Comparison of ENCODE assay signal across 22 mouse cellular contexts in the genomic region with DNA sequence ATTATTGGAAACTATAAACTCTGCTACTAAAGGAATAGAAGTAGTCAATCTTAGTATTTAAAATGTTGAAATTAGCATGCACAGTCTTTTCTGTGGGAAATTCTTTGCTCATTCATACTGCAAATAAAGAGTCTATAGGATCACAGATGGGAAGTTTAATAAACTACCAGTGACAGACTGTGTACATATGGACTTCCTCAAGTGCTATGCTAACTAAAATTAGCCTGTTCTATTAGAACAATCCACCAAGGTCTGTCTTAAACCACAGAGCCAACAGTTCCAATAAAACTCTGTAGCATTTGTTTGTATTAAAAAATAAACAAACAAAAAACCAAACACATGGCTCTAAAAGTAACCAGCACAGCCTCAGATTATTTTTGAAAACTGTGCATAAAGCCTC.
DNase-seq lines count a peak whose midpoint lies in the region; ATAC-seq and TF ChIP-seq lines count a peak whose summit lies in the region.
"Had no signal": no experiment of that assay in that cellular context is flagged by ENCODE, and none has a peak within 500 bp of the region (broad histone marks: within the 10 kb centered on the region; RNA-seq: fewer than 3 reads in every experiment).

No protein-coding gene starts in this region.

- no peaks in the 10 kb centered on the region for H3K9me3 ChIP-seq in kidney, postnatal 0 days (replicated peaks; ENCODE audit: low read length)
- no peaks in the 10 kb centered on the region for H3K9me3 ChIP-seq in lung, embryonic 15.5 days
- no peaks in the 10 kb centered on the region for H3K9me3 ChIP-seq in stomach, embryonic 16.5 days (replicated peaks; ENCODE audit: control insufficient read depth, low read length)
- H3K9me3 ChIP-seq in stomach, postnatal 0 days (ENCODE audit: control insufficient read depth, low read length), result no peaks in the 10 kb centered on the region
- H3K9me3 ChIP-seq: embryonic facial prominence, embryonic 13.5 days; embryonic facial prominence, embryonic 15.5 days; forebrain, embryonic 10.5 days; forebrain, embryonic 12.5 days had no signal

- no peaks in the 10 kb centered on the region for H3K36me3 ChIP-seq in kidney, postnatal 0 days (ENCODE audit: insufficient read depth, low read length)
- no peaks in the 10 kb centered on the region for H3K36me3 ChIP-seq in lung, embryonic 15.5 days
- H3K36me3 ChIP-seq in stomach, embryonic 16.5 days (ENCODE audit: control insufficient read depth, insufficient read depth, low read length), result no peaks in the 10 kb centered on the region
- no peaks in the 10 kb centered on the region for H3K36me3 ChIP-seq in stomach, postnatal 0 days (ENCODE audit: control insufficient read depth, insufficient read depth, low read length)
- H3K36me3 ChIP-seq: embryonic facial prominence, embryonic 13.5 days; embryonic facial prominence, embryonic 15.5 days; forebrain, embryonic 10.5 days; forebrain, embryonic 12.5 days had no signal

- H3K27me3 ChIP-seq in kidney, postnatal 0 days (ENCODE audit: insufficient read depth, low read length), result no peaks in the 10 kb centered on the region
- peaks cover 5% of the 10 kb centered on the region; the same call in 1 of the 2 replicates for H3K27me3 ChIP-seq in lung, embryonic 15.5 days
- no peaks in the 10 kb centered on the region; the same call in 1 of the 2 replicates for H3K27me3 ChIP-seq in stomach, embryonic 16.5 days (ENCODE audit: control insufficient read depth, insufficient read depth, low read length)
- H3K27me3 ChIP-seq in stomach, postnatal 0 days (ENCODE audit: control insufficient read depth, insufficient read depth, low read length), result no peaks in the 10 kb centered on the region

- H3K9ac ChIP-seq in kidney, postnatal 0 days (ENCODE audit: low read depth, low read length), result no peak overlapping the region
- no peak overlapping the region for H3K9ac ChIP-seq in lung, embryonic 15.5 days
- H3K9ac ChIP-seq in stomach, embryonic 16.5 days (ENCODE audit: low read length), result no peak overlapping the region
- H3K9ac ChIP-seq in stomach, postnatal 0 days (ENCODE audit: low read length), result no peak overlapping the region
- H3K9ac ChIP-seq: embryonic facial prominence, embryonic 13.5 days; embryonic facial prominence, embryonic 15.5 days; forebrain, embryonic 12.5 days had no signal

- H3K27ac ChIP-seq in kidney, postnatal 0 days, result no peak overlapping the region
- H3K27ac ChIP-seq in lung, embryonic 15.5 days, result no peak overlapping the region
- H3K27ac ChIP-seq in stomach, embryonic 16.5 days (ENCODE audit: low read length), result no peak overlapping the region
- H3K27ac ChIP-seq in stomach, postnatal 0 days (replicated peaks), result no peak overlapping the region
- H3K27ac ChIP-seq: embryonic facial prominence, embryonic 13.5 days; embryonic facial prominence, embryonic 15.5 days; forebrain, embryonic 10.5 days; forebrain, embryonic 12.5 days had no signal

- no peak for ATAC-seq in kidney, postnatal 0 days (replicated peaks; ENCODE audit: low FRiP score, low read depth)
- 0 out of 2 replicates have a peak, but pooled peaks have one; percentile 55 for ATAC-seq in lung, embryonic 15.5 days (ENCODE audit: borderline replicate concordance, extremely low read depth, low FRiP score, low TSS enrichment)
- ATAC-seq in stomach, embryonic 16.5 days (ENCODE audit: insufficient read depth, low FRiP score), result peak; percentile 73; the same call in 1 of the 2 replicates
- no peak for ATAC-seq in stomach, postnatal 0 days (ENCODE audit: low FRiP score, low TSS enrichment)
- ATAC-seq: forebrain, embryonic 14.5 days had no signal

- H3K4me3 ChIP-seq in kidney, postnatal 0 days (replicated peaks; ENCODE audit: low read depth, low read length), result no peak overlapping the region
- no peak overlapping the region for H3K4me3 ChIP-seq in lung, embryonic 15.5 days
- H3K4me3 ChIP-seq in stomach, embryonic 16.5 days (replicated peaks; ENCODE audit: low read length), result no peak overlapping the region
- no peak overlapping the region for H3K4me3 ChIP-seq in stomach, postnatal 0 days (ENCODE audit: low read depth, low read length)
- H3K4me3 ChIP-seq: embryonic facial prominence, embryonic 13.5 days; embryonic facial prominence, embryonic 15.5 days; erythroblast, embryonic 14.5 days; forebrain, embryonic 10.5 days; forebrain, embryonic 12.5 days had no signal

- no peak for TF ChIP-seq EP300 in stomach, postnatal 0 days (optimal IDR thresholded peaks at IDR 0.05)

- no peaks in the 10 kb centered on the region for H3K4me1 ChIP-seq in kidney, postnatal 0 days (replicated peaks; ENCODE audit: insufficient read depth, low read length)
- no peaks in the 10 kb centered on the region for H3K4me1 ChIP-seq in lung, embryonic 15.5 days
- no peaks in the 10 kb centered on the region for H3K4me1 ChIP-seq in stomach, embryonic 16.5 days (ENCODE audit: control insufficient read depth, insufficient read depth, low read length)
- H3K4me1 ChIP-seq in stomach, postnatal 0 days (replicated peaks; ENCODE audit: control insufficient read depth, insufficient read depth), result no peaks in the 10 kb centered on the region
- H3K4me1 ChIP-seq: embryonic facial prominence, embryonic 13.5 days; embryonic facial prominence, embryonic 15.5 days; forebrain, embryonic 12.5 days had no signal

- peak; percentile 3 for DNase-seq in kidney, postnatal 0 days (ENCODE audit: low spot score)
- DNase-seq in kidney, postnatal 14 days, result no peak
- DNase-seq in lung, adult 18-20 months, result no peak
- no peak for DNase-seq in stomach, postnatal 0 days (ENCODE audit: low spot score)
- DNase-seq: adrenal gland, adult 2 months; adrenal gland, postnatal 10 days; adrenal gland, postnatal 25 days; cerebellum, adult 11 months; cerebellum, adult 18-20 months; cerebellum, adult 8-10 months; cerebellum, adult 9-11 months; cerebellum, postnatal 14 days; cerebellum, postnatal 36 days; embryo, embryonic 11 days had no signal

- TF ChIP-seq CTCF in kidney, postnatal 0 days (IDR thresholded peaks at IDR 0.05; ENCODE audit: low read depth), result no peak
- no peak for TF ChIP-seq CTCF in stomach, postnatal 0 days (IDR thresholded peaks at IDR 0.05; ENCODE audit: low read depth)

- H3K4me2 ChIP-seq in kidney, postnatal 0 days (ENCODE audit: low read length), result no peak overlapping the region
- H3K4me2 ChIP-seq in lung, embryonic 15.5 days, result no peak overlapping the region
- H3K4me2 ChIP-seq in stomach, embryonic 16.5 days (ENCODE audit: low read depth, low read length), result no peak overlapping the region
- H3K4me2 ChIP-seq in stomach, postnatal 0 days (replicated peaks; ENCODE audit: low read depth), result no peak overlapping the region
- H3K4me2 ChIP-seq: embryonic facial prominence, embryonic 13.5 days; embryonic facial prominence, embryonic 15.5 days; forebrain, embryonic 12.5 days had no signal

Comparison
In these comparisons a context has a peak if more than half of its experiments do, and no peak if none do; other contexts are left out.
1. ATAC-seq: peak in lung, embryonic 15.5 days (single experiment) and stomach, embryonic 16.5 days (single experiment); none in kidney, postnatal 0 days (single experiment) and stomach, postnatal 0 days (single experiment).